Mouse (Mus musculus) hindbrain, embryonic 10.5 days (tissue): ENCODE data around the gene Gucy1b1. TPM values are rescaled to one million over a fixed set of nuclear protein-coding genes. Genes with fewer than 3 reads are reported as not detected.

Experiments used
- DNase-seq: peaks from one replicate; pipeline ENCODE4 v3.0.0-alpha.2; 2017; ENCODE audit warnings: low spot score
- H3K27ac ChIP-seq: fragments of 300-500 bp; sonication (generic); 2 replicates; pipeline ENCODE4 v1.5.1; 2016; ENCODE audit warnings: mild to moderate bottlenecking, moderate library complexity
- H3K27me3 ChIP-seq: fragments of 300-500 bp; sonication (generic); 2 replicates; pipeline ENCODE4 v1.6.1; 2016; ENCODE audit warnings: mild to moderate bottlenecking; ENCODE audit not compliant: poor library complexity, insufficient read depth, severe bottlenecking
- H3K36me3 ChIP-seq: fragments of 300-500 bp; sonication (generic); 2 replicates; pipeline ENCODE4 v1.6.1; 2016; ENCODE audit warnings: mild to moderate bottlenecking, moderate library complexity
- H3K4me1 ChIP-seq: fragments of 300-500 bp; sonication (generic); replicated peaks from 2 replicates; pipeline ENCODE4 v1.6.1; 2016; ENCODE audit warnings: mild to moderate bottlenecking
- H3K4me3 ChIP-seq: fragments of 300-500 bp; sonication (generic); 2 replicates; pipeline ENCODE4 v1.5.1; 2016; ENCODE audit warnings: mild to moderate bottlenecking, moderate library complexity
- H3K9me3 ChIP-seq: fragments of 300-500 bp; sonication (generic); 2 replicates; pipeline ENCODE4 v1.6.1; 2016; ENCODE audit warnings: mild to moderate bottlenecking, moderate library complexity
- WGBS: fragments of 180-500 bp; shearing (Covaris S2); methylation state at CpG from one replicate; pipeline ENCODE4 v1.1.7; 2016; 5-methylcytosine and 5-hydroxymethylcytosine counted together
- polyA plus RNA-seq: library from polyadenylated mRNA; unstranded; fragments of >200 nt; fragmentation: Nextera tagmentation; extraction: Ambion mirVana; gene quantifications from 2 replicates; pipeline ENCODE4 v1.2.1, GENCODE M21; 2016

Gene Gucy1b1
- polyA plus RNA-seq, 1 experiment from 2014 or later, result 6.5 TPM

DNA sequence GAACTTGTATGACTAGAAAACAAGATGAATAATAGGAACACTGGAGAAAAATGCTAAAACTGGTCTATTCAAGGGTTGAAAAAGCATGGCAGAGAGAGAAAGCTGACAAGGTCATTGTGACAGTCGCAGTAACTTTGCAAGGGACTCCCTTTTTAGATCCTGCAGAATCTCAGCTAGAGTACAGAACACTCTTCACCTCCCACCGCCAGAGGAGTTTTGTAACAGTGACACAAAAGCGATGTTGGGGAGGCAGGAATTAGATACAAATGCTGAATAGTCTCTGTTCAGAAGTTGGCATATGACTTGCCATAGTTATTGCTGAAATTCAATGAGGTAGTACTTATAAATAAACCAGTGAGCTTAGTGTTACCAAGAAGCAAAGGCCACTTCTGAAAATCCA is 51.4 kb downstream of the Gucy1b1 start:
- no peaks in the 10 kb centered on the region for H3K4me1 ChIP-seq
- no peaks in the 10 kb centered on the region for H3K27me3 ChIP-seq
- WGBS, result 83% methylated on average over 3 of the region's 3 CpGs
- no peaks in the 10 kb centered on the region for H3K36me3 ChIP-seq
- no peak overlapping the region for H3K27ac ChIP-seq
- no peaks in the 10 kb centered on the region for H3K9me3 ChIP-seq
- no peak overlapping the region for H3K4me3 ChIP-seq
- DNase-seq, result no peak

DNA sequence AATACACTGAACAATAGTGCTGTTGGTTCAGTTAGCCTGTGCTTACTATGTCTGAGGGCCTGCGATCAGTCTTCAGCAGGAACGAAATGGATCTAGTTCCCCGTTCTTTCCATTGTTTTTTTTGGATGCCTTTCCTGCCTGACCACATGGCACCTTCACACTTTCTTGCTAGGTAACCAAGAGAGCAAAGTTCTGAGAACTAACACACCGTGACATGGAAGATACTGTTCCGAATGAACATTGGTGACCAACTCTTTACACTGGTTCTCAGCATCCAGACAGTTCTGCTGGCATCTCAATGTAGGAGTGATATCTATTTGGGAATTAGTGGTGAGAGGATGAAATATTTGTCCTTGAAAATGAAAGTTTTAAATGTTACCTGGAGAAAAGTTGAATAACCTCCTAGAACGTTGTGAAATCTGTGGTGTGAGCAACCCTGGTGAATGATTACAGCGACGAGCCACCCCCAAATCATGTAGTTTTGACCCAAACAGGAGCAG is 52.0 kb downstream of the Gucy1b1 start:
- WGBS, result 92% methylated on average over 8 of the region's 8 CpGs
- H3K27me3 ChIP-seq, result no peaks in the 10 kb centered on the region
- no peak for DNase-seq
- no peak overlapping the region for H3K4me3 ChIP-seq
- no peaks in the 10 kb centered on the region for H3K36me3 ChIP-seq
- H3K27ac ChIP-seq, result no peak overlapping the region
- H3K4me1 ChIP-seq, result no peaks in the 10 kb centered on the region
- no peaks in the 10 kb centered on the region for H3K9me3 ChIP-seq

DNA sequence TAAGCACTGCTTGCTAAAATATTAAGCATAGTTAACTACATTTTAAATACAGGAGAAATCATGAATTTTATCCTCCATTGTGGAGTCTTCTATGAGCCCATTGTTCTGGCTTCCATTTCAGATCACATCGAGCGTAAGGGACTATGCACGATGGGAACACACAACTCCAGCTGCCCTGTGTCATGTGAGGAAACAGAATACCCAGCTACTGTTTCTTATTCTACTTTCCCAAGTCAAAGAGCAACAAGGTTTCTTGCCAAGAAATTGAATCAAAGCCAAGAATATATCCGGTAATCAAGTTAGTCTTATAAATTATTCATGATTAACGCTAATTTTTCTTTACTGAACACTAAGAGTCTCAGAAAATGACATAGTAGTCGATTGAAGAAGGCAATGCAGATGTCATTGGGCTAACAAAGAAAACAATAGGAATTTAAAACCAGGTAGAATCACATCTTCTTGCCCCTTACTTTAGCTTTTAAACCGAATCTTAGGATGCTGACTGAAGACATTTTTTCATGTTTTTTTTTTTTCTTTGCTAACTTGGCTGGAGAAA is 60.3 kb downstream of the Gucy1b1 start:
- Histone ChIP-seq H3K27ac (no peak overlapping the region), H3K27me3 (no peaks in the 10 kb centered on the region), H3K9me3 (no peaks in the 10 kb centered on the region), H3K4me3 (no peak overlapping the region), H3K4me1 (no peaks in the 10 kb centered on the region), H3K36me3 (no peaks in the 10 kb centered on the region)
- no peak for DNase-seq
- WGBS, result 75% methylated on average over 7 of the region's 7 CpGs

DNA sequence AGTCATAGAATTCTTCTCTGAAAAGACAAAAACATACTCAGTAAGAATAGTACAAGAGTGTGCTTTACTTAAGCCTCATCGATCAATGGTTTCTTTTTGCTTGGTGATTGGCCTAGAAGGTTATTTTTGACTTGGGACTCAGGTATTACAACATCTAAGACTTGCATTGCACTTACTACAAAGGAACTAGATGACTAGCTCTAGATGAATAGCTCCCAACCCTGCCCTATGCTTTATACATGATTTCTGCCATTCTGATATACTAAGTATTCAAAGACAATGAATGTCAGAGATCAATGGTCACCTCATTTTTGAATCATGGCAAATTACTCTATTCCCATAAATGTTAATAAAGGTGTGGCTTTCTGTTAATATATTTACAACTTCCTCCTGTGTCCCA is 67.5 kb downstream of the Gucy1b1 start:
- H3K36me3 ChIP-seq, result no peaks in the 10 kb centered on the region
- no peak overlapping the region for H3K27ac ChIP-seq
- WGBS, result 92% methylated on average over 1 of the region's 1 CpGs
- DNase-seq, result no peak
- H3K27me3 ChIP-seq, result no peaks in the 10 kb centered on the region
- H3K4me1 ChIP-seq, result no peaks in the 10 kb centered on the region
- no peaks in the 10 kb centered on the region for H3K9me3 ChIP-seq
- H3K4me3 ChIP-seq, result no peak overlapping the region

DNA sequence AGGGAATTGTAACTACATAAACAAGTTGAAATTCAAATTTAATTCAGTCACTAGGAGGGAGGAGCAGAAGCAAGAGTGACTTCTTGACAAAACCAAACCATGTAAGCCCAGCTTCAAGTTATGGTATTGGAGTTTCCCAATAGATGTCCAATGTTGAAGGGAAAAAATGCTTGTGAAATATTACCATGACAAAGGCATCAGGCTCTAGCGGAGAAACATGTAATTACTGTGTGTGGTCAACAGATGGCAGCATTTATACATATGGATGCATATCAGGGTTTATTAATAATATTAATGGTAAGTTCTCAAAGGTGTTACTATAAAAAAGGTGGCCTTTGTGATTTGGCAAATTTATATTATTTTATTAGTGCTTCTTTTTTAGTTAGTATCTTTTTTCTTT is 78.5 kb downstream of the Gucy1b1 start:
- Histone ChIP-seq H3K4me3 (no peak overlapping the region), H3K9me3 (no peaks in the 10 kb centered on the region), H3K27me3 (no peaks in the 10 kb centered on the region), H3K4me1 (no peaks in the 10 kb centered on the region), H3K36me3 (no peaks in the 10 kb centered on the region), H3K27ac (no peak overlapping the region)
- DNase-seq, result no peak
- WGBS, result 4% methylated on average over 1 of the region's 1 CpGs

DNA sequence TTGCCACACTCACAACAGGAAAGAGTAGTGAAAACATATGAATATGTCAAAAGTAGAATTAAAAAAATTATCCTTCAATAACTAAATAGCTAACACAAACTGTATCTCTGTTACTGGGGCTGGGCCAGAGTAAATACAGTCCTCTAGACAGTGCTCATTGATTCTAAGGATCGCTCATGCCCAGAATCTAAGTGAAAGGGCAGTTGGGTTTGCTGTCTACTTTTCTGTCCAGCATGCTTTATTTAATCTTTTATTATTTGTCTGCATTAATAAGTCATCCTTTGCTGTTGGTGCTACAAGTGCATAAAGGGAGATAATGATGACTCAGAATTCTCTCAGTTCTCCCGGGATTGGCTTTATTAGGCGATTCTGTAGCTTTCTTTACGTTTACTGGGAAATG is 79.1 kb downstream of the Gucy1b1 start:
- 44% methylated on average over 4 of the region's 4 CpGs for WGBS
- no peaks in the 10 kb centered on the region for H3K9me3 ChIP-seq
- DNase-seq, result no peak

DNA sequence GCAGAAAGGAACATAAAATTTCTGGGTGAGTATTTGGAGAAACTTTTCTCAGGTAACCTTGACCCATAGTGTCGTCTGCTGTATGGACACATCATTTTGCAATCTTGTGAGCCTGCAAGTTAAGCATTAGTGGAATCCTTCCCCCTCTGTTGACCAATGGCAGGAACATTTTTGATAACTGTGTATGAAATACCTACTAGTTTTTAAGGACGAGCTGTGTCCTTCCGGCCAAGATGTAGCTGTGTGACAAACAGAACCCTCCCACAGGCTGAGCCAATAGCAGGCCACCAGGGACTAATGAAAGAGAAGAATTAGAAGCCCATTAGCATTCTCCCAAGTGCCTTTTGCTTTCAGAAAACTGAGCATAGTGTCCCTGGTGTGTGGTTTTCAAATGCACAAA is 84.0 kb downstream of the Gucy1b1 start:
- no peak overlapping the region for H3K27ac ChIP-seq
- no peak overlapping the region for H3K4me3 ChIP-seq
- no peaks in the 10 kb centered on the region for H3K4me1 ChIP-seq
- 77% methylated on average over 3 of the region's 3 CpGs for WGBS
- no peak for DNase-seq
- H3K36me3 ChIP-seq, result no peaks in the 10 kb centered on the region
- H3K9me3 ChIP-seq, result no peaks in the 10 kb centered on the region
- no peaks in the 10 kb centered on the region for H3K27me3 ChIP-seq

More for the DNA sequence above, 79.1 kb downstream of the Gucy1b1 start:
- H3K4me3 ChIP-seq, result no peak overlapping the region
- no peak overlapping the region for H3K27ac ChIP-seq
- no peaks in the 10 kb centered on the region for H3K36me3 ChIP-seq
- no peaks in the 10 kb centered on the region for H3K4me1 ChIP-seq
- H3K27me3 ChIP-seq, result no peaks in the 10 kb centered on the region

DNA sequence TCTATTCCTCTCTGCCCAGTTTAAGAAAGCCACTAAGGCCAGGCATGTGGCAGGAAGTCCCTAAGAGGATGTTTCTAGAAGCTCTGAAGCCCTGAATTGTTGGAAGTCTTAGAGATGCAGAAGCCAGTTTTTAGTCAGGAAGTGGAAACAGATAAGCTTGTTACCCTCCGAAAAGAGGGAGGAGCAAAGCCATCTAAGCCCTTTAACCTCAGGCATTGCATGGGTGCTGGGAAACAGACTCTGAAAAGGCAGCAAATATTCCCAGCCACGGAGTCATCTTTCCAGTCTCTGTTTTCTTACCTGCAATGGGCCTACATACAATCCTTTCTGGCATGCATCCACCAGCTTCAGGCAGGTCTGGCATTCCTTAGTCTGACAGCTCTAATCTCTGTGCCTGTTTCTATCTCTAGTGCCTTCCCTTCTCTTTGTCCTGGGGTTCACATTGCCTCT is 84.8 kb downstream of the Gucy1b1 start:
- Histone ChIP-seq H3K27me3 (no peaks in the 10 kb centered on the region), H3K27ac (no peak overlapping the region), H3K4me1 (no peaks in the 10 kb centered on the region), H3K9me3 (no peaks in the 10 kb centered on the region), H3K4me3 (no peak overlapping the region), H3K36me3 (no peaks in the 10 kb centered on the region)
- DNase-seq, result no peak
- 53% methylated on average over 2 of the region's 2 CpGs for WGBS

DNA sequence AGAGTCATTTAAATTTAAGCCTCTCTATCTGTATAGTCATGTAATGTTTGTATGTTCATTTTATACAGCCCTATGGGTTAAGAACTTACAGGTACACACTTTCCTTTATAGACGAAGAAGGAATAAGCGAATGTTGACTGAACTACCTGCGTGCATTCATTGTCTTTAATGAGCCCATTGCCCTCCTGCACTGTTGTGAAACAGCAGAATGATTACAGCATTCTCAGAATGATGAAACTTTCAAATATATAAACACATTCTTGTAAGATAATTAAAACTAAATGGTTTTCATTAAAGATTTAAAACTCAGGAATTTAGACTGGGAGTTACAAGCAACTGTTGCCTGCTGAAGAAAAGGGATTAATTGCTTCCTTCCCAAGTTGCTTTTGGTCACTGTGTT is 86.9 kb downstream of the Gucy1b1 start:
- Histone ChIP-seq H3K4me3 (no peak overlapping the region), H3K27me3 (no peaks in the 10 kb centered on the region), H3K4me1 (no peaks in the 10 kb centered on the region), H3K36me3 (no peaks in the 10 kb centered on the region), H3K27ac (no peak overlapping the region), H3K9me3 (no peaks in the 10 kb centered on the region)
- no peak for DNase-seq
- 91% methylated on average over 3 of the region's 3 CpGs for WGBS

DNA sequence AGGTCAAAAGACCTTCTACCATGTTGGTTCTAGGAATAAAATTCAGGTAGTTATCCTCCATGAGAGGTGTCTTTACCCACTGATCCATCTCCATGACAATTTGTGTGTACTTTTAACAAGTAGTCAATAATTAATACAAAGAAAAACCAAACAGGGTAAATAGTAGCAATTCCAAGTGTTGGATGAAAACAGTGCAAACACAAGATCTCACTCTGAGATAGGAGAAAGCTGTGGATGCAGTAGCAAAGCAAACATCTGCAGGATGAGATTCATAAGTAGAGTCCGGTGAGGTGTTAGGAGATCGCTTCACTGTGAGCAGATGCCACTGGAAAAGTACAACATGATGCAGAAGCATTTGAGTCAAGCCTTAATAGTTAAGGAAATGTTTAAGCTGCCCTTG is 88.4 kb downstream of the Gucy1b1 start:
- Histone ChIP-seq H3K9me3 (no peaks in the 10 kb centered on the region), H3K4me3 (no peak overlapping the region), H3K4me1 (no peaks in the 10 kb centered on the region), H3K27me3 (no peaks in the 10 kb centered on the region), H3K36me3 (no peaks in the 10 kb centered on the region), H3K27ac (no peak overlapping the region)
- 91% methylated on average over 2 of the region's 2 CpGs for WGBS
- no peak for DNase-seq

DNA sequence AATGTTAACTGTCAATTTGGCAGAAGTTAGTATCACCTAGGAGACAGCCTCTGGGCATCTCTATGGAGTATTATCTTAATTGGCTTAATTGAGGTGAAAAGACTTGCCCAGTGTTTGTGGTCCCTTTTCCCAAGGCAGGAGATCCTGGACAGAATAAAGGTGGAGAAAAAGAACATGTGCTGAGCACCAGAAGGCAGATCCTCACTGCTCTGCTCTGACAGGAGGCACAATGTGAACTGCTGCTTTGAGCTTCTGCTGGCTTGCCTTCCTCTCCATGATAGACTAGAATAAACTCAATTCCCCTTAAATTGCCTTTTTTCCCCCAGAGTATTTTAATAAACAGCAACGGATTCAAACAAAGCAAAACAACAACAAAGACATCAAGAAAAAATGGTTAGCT is 89.4 kb downstream of the Gucy1b1 start:
- 59% methylated on average over 1 of the region's 1 CpGs for whole genome bisulfite sequencing
- Histone ChIP-seq H3K9me3 (no peaks in the 10 kb centered on the region), H3K27me3 (no peaks in the 10 kb centered on the region), H3K4me1 (no peaks in the 10 kb centered on the region), H3K36me3 (no peaks in the 10 kb centered on the region), H3K27ac (no peak overlapping the region), H3K4me3 (no peak overlapping the region)
- no peak for DNase-seq

DNA sequence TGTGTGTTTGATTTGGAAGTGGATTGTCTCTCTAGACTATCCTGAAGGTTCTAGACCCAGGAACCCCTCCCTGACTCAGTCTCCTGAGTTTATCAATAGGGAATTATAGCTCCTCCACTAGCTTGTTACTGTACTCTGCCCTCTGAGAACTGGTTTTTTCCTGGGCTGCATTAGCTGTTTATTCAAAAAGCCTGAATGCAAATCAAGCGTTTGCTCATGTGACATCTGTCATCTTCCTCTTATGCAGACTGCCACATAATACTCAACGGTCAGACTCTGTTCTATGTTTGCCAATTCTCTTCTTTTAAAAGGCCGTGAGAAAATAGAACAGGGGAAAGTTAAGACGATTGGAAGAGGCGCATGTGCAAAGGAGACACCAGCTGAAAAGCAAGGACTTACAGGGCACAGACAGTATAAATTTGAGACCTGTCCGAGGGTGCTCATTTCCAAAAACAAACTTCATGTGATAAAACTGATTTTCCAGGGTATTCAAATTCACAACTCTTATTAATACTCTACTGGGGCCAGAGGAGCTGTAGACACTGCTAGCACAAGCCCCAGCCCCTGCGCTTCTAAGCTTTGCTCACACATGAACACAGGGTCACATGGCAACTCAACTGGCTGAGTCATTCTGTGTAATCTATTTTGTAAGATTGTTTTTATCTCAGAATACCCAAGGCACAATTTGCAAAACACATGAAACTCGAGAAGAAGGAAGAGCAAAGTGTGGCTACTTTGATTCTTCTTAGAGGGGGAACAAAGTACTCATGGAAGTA is 91.2 kb downstream of the Gucy1b1 start:
- Histone ChIP-seq H3K9me3 (no peaks in the 10 kb centered on the region), H3K4me1 (no peaks in the 10 kb centered on the region), H3K4me3 (no peak overlapping the region), H3K27me3 (no peaks in the 10 kb centered on the region), H3K36me3 (no peaks in the 10 kb centered on the region), H3K27ac (no peak overlapping the region)
- DNase-seq, result no peak
- WGBS, result 88% methylated on average over 8 of the region's 8 CpGs
